Mouse (Mus musculus): ENCODE data around the gene Fbxw4.

DNA sequence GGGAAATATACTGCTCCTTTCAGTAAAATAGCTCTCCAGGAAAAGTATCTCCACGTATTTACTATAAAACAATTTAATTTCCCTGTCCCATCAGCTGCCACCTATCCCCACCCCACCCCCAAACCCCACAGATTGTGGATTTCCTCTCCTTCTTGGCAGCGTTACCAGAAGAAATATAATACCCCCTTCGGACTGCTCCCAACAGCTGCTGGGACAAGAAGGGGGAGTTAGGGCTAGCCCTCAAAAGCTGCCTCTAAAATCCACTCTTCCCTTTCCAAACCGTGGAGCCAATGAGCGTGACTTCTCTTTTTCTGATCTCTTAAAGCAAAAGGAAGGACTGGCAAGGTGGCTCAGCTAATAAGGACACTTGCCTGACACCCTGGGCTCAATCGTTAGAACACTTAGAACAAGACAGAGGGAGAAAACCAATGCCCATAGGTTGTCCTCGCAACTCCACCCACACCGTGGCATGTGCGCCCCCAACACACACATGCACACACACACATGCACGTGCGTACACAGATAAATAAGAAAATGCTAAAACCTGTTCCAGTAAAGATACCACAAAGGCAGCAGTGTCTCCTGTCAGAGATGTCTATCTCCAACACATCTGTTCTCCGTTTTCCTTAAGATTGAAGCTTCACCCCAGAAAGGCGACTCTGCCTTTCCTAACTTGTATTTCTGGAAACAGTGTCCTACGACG lies 7.7 kb downstream of the Fbxw4 start:
- TF ChIP-seq CTCF (IDR thresholded peaks at IDR 0.05; ENCODE audit: low read depth) (no peak), EP300 (optimal IDR thresholded peaks at IDR 0.05) (no peak)

Data from stomach, postnatal 0 days (tissue).